24 mouse cellular contexts compared by ENCODE assay signal in the genomic region with DNA sequence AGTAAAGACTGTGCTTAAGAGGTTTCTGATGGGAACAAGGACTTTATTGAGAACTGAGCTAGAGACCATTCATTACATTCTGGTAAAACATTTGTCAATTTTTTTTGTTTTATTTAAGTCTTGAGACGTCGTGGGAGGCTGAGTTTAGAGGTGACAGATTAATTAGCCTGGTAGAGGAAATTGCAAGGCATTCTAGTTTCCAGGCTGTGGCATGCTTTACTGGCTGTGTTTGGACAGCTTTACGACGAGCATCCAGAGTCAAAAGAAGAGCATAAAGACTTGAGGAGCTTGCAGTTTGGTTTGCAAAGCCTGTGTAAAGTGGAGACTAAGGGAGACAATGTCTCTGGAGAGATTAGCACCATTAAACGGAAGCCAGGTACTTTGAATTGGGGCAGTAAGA.
A peak's percentile ranks its signal among the peaks of the same experiment; 100 is the strongest.
DNase-seq lines count a peak whose midpoint lies in the region; ATAC-seq and TF ChIP-seq lines count a peak whose summit lies in the region.
"Had no signal": no experiment of that assay in that cellular context is flagged by ENCODE, and none has a peak within 500 bp of the region (broad histone marks: within the 10 kb centered on the region; RNA-seq: fewer than 3 reads in every experiment).

No protein-coding gene starts in this region.

- H3K9ac ChIP-seq in kidney, embryonic 14.5 days (ENCODE audit: low read depth, low read length): no peak overlapping the region
- no peak overlapping the region for H3K9ac ChIP-seq in kidney, postnatal 0 days (ENCODE audit: low read depth, low read length)
- H3K9ac ChIP-seq in limb, embryonic 12.5 days (replicated peaks): no peak overlapping the region
- H3K9ac ChIP-seq: forebrain, postnatal 0 days; hindbrain, embryonic 12.5 days; hindbrain, embryonic 15.5 days had no signal

- no peak for TF ChIP-seq CTCF in kidney, postnatal 0 days (IDR thresholded peaks at IDR 0.05; ENCODE audit: low read depth)
- TF ChIP-seq CTCF in kidney, adult 2 months (conservative IDR thresholded peaks at IDR 0.05; ENCODE audit: insufficient read depth, insufficient read length, low read depth, low read length): no peak
- no peak for TF ChIP-seq CTCF in gastrocnemius, adult 2 months (IDR thresholded peaks at IDR 0.05)

- H3K4me1 ChIP-seq in kidney, embryonic 14.5 days (ENCODE audit: control insufficient read depth, insufficient read depth, low read length): peaks cover 16% of the 10 kb centered on the region; the same call in 1 of the 2 replicates
- peaks cover 21% of the 10 kb centered on the region for H3K4me1 ChIP-seq in kidney, postnatal 0 days (replicated peaks; ENCODE audit: insufficient read depth, low read length)
- H3K4me1 ChIP-seq in kidney, adult 2 months (ENCODE audit: control insufficient read depth, insufficient read depth, low read length): no peaks in the 10 kb centered on the region
- peaks cover 15% of the 10 kb centered on the region; the same call in 1 of the 2 replicates for H3K4me1 ChIP-seq in limb, embryonic 12.5 days (replicated peaks)
- H3K4me1 ChIP-seq: hindbrain, embryonic 12.5 days; hindbrain, embryonic 15.5 days had no signal

- intact Hi-C loops in gastrocnemius, adult 2 months (cut with DNase I): no loop called here

- no peak overlapping the region for H3K4me3 ChIP-seq in kidney, embryonic 14.5 days (ENCODE audit: low read length)
- no peak overlapping the region for H3K4me3 ChIP-seq in kidney, postnatal 0 days (replicated peaks; ENCODE audit: low read depth, low read length)
- no peak overlapping the region for H3K4me3 ChIP-seq in kidney, adult 2 months (ENCODE audit: insufficient read depth, low read depth, low read length)
- H3K4me3 ChIP-seq in limb, embryonic 12.5 days (replicated peaks): no peak overlapping the region
- H3K4me3 ChIP-seq in gastrocnemius, adult 2 months: no peak overlapping the region
- H3K4me3 ChIP-seq: hindbrain, embryonic 12.5 days; hindbrain, embryonic 15.5 days had no signal

- no peak for DNase-seq in kidney, adult 8-10 months
- DNase-seq in kidney, postnatal 0 days (ENCODE audit: low spot score): peak; percentile 66
- DNase-seq in kidney, adult 2 months: no peak
- DNase-seq in brain, adult 2 months (ENCODE audit: low read depth, low spot score): peak; percentile 14
- no peak for DNase-seq in gastrocnemius, adult 2 months
- DNase-seq: adrenal gland, postnatal 10 days; adrenal gland, postnatal 36 days; B cell, adult 2 months; cerebellum, adult 11 months; cerebellum, adult 2 months; cerebellum, adult 9-11 months; cerebellum, postnatal 25 days; forebrain, postnatal 0 days; gastrocnemius, postnatal 14 days; heart, adult 11 months had no signal

- no peaks in the 10 kb centered on the region for H3K27me3 ChIP-seq in kidney, embryonic 14.5 days (ENCODE audit: control insufficient read depth, insufficient read depth, low read length)
- H3K27me3 ChIP-seq in kidney, postnatal 0 days (ENCODE audit: insufficient read depth, low read length): no peaks in the 10 kb centered on the region
- H3K27me3 ChIP-seq in kidney, adult 2 months (replicated peaks; ENCODE audit: control insufficient read depth, insufficient read depth, low read length): no peaks in the 10 kb centered on the region
- no peaks in the 10 kb centered on the region for H3K27me3 ChIP-seq in limb, embryonic 12.5 days
- H3K27me3 ChIP-seq: hindbrain, embryonic 12.5 days; hindbrain, embryonic 15.5 days had no signal

- 8% methylated on average over 5 of the region's 5 CpGs for WGBS in kidney, embryonic 14.5 days
- WGBS in kidney, postnatal 0 days: 9% methylated on average over 5 of the region's 5 CpGs
- 20% methylated on average over 5 of the region's 5 CpGs for WGBS in kidney, adult 2 months
- WGBS in limb, embryonic 12.5 days: 5% methylated on average over 5 of the region's 5 CpGs

- peak; percentile 69; the same call in 1 of the 2 replicates for ATAC-seq in kidney, embryonic 14.5 days (ENCODE audit: low FRiP score, low TSS enrichment)
- ATAC-seq in kidney, postnatal 0 days (replicated peaks; ENCODE audit: low FRiP score, low read depth): no peak
- peak; percentile 52; the same call in 1 of the 2 replicates for ATAC-seq in limb, embryonic 12.5 days (ENCODE audit: insufficient number of reproducible peaks, insufficient read depth, low FRiP score, low TSS enrichment, low read depth)
- ATAC-seq in megakaryocyte, adult 5-6 weeks (ENCODE audit: poor library complexity, severe bottlenecking): no peak
- ATAC-seq: forebrain, embryonic 14.5 days; forebrain, postnatal 0 days; Patski had no signal

- TF ChIP-seq POLR2A in kidney, adult 2 months (IDR thresholded peaks at IDR 0.05; ENCODE audit: low read depth, low read length): no peak

- no peak overlapping the region for H3K27ac ChIP-seq in kidney, embryonic 14.5 days (ENCODE audit: low read depth, low read length)
- H3K27ac ChIP-seq in kidney, postnatal 0 days: no peak overlapping the region
- H3K27ac ChIP-seq in kidney, adult 2 months (ENCODE audit: insufficient read depth, low read depth, low read length): no peak overlapping the region
- no peak overlapping the region for H3K27ac ChIP-seq in limb, embryonic 12.5 days
- H3K27ac ChIP-seq in gastrocnemius, adult 2 months: no peak overlapping the region
- H3K27ac ChIP-seq: hindbrain, embryonic 12.5 days; hindbrain, embryonic 15.5 days had no signal

- no peak overlapping the region for H3K4me2 ChIP-seq in kidney, embryonic 14.5 days (replicated peaks; ENCODE audit: low read depth, low read length)
- no peak overlapping the region for H3K4me2 ChIP-seq in kidney, postnatal 0 days (ENCODE audit: low read length)
- no peak overlapping the region for H3K4me2 ChIP-seq in limb, embryonic 12.5 days
- H3K4me2 ChIP-seq: heart, embryonic 11.5 days; hindbrain, embryonic 12.5 days; hindbrain, embryonic 15.5 days had no signal

- no peaks in the 10 kb centered on the region for H3K9me3 ChIP-seq in kidney, embryonic 14.5 days (ENCODE audit: control insufficient read depth, low read length)
- H3K9me3 ChIP-seq in kidney, postnatal 0 days (replicated peaks; ENCODE audit: low read length): no peaks in the 10 kb centered on the region
- H3K9me3 ChIP-seq in limb, embryonic 12.5 days: no peaks in the 10 kb centered on the region
- H3K9me3 ChIP-seq: G1E; hindbrain, embryonic 12.5 days; hindbrain, embryonic 15.5 days had no signal

- no peaks in the 10 kb centered on the region for H3K36me3 ChIP-seq in kidney, embryonic 14.5 days (ENCODE audit: control insufficient read depth, insufficient read depth, low read length)
- H3K36me3 ChIP-seq in kidney, postnatal 0 days (ENCODE audit: insufficient read depth, low read length): no peaks in the 10 kb centered on the region
- no peaks in the 10 kb centered on the region for H3K36me3 ChIP-seq in kidney, adult 2 months (ENCODE audit: control insufficient read depth, insufficient read depth, low read length)
- H3K36me3 ChIP-seq in limb, embryonic 12.5 days: no peaks in the 10 kb centered on the region
- H3K36me3 ChIP-seq: G1E; hindbrain, embryonic 12.5 days; hindbrain, embryonic 15.5 days had no signal

Comparison
In these comparisons a context has a peak if more than half of its experiments do, and no peak if none do; other contexts are left out.
1. ATAC-seq: peak in kidney, embryonic 14.5 days (single experiment) and limb, embryonic 12.5 days (single experiment); none in kidney, postnatal 0 days (single experiment) and megakaryocyte, adult 5-6 weeks (single experiment).
2. DNase-seq: peak in kidney, postnatal 0 days (single experiment) and brain, adult 2 months (single experiment); none in kidney, adult 8-10 months (0 of 2), kidney, adult 2 months (single experiment) and gastrocnemius, adult 2 months (single experiment).